Mouse (Mus musculus): ENCODE measurements at regions not wholly inside any gene's neighbourhood (a gene's known extent, or its start where the extent isn't known, plus 50 kb on each side); places are given as distances from the start of the nearest gene placed in this dataset.

DNA sequence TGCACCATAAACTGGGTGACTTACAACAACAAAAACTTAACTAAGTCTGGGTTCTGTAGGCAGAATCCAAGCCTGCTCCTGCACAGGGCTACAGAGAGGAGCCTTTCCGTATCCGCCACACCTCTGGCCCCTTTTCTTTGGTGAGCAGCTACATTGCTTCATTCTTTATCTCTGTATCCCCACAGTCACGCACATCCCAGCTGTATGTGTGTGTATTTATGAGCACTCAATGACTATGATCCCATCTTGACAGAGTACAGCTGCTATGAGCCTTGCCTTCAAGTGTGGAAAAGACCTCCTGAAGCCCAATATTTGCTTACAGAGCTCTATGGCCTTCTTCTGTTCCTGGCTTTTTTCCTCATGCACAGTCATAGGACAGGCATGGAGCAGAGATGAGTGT, 212.1 kb upstream of the Tcerg1l start:
- no peak overlapping the region for H3K9ac ChIP-seq (ENCODE audit: low read length)
- no peaks in the 10 kb centered on the region for H3K36me3 ChIP-seq (ENCODE audit: control insufficient read depth, insufficient read depth, low read length)
- no peak overlapping the region for H3K4me2 ChIP-seq (ENCODE audit: low read depth, low read length)
- H3K9me3 ChIP-seq (ENCODE audit: control insufficient read depth, low read length): no peaks in the 10 kb centered on the region
- H3K27ac ChIP-seq (ENCODE audit: low read length): no peak overlapping the region
- no peak overlapping the region for H3K4me3 ChIP-seq (ENCODE audit: low read length)
- H3K4me1 ChIP-seq (replicated peaks; ENCODE audit: control insufficient read depth, insufficient read depth, low read length): no peaks in the 10 kb centered on the region
- H3K27me3 ChIP-seq (ENCODE audit: control insufficient read depth, insufficient read depth, low read depth, low read length): no peaks in the 10 kb centered on the region
- ATAC-seq (ENCODE audit: low read depth): no peak
- 54% methylated on average over 3 of the region's 3 CpGs for WGBS

DNA sequence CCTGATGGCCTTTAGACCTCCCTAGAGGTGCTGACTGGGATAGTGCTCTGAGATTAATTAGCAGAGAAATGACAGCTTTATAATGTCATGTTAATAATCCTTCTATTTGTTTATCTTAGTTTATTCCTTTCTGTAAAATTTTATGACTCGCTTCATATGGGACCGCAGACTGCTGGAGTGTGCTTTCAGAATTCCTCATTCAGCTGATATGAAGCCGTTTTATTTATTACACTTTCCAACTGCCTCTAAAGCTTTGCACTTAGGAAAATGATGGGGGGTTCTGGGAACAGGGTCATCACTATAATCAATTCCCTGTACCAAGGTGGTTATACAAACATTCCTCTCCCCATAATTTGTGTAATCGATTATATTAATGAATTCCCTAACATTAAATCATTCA, 211.6 kb upstream of the Tcerg1l start:
- H3K9ac ChIP-seq (ENCODE audit: low read length): no peak overlapping the region
- no peak overlapping the region for H3K4me3 ChIP-seq (ENCODE audit: low read length)
- 59% methylated on average over 4 of the region's 4 CpGs for WGBS
- no peaks in the 10 kb centered on the region for H3K27me3 ChIP-seq (ENCODE audit: control insufficient read depth, insufficient read depth, low read depth, low read length)
- no peak overlapping the region for H3K27ac ChIP-seq (ENCODE audit: low read length)
- H3K9me3 ChIP-seq (ENCODE audit: control insufficient read depth, low read length): no peaks in the 10 kb centered on the region
- H3K4me2 ChIP-seq (ENCODE audit: low read depth, low read length): no peak overlapping the region
- ATAC-seq (ENCODE audit: low read depth): no peak
- no peaks in the 10 kb centered on the region for H3K4me1 ChIP-seq (replicated peaks; ENCODE audit: control insufficient read depth, insufficient read depth, low read length)
- H3K36me3 ChIP-seq (ENCODE audit: control insufficient read depth, insufficient read depth, low read length): no peaks in the 10 kb centered on the region

DNA sequence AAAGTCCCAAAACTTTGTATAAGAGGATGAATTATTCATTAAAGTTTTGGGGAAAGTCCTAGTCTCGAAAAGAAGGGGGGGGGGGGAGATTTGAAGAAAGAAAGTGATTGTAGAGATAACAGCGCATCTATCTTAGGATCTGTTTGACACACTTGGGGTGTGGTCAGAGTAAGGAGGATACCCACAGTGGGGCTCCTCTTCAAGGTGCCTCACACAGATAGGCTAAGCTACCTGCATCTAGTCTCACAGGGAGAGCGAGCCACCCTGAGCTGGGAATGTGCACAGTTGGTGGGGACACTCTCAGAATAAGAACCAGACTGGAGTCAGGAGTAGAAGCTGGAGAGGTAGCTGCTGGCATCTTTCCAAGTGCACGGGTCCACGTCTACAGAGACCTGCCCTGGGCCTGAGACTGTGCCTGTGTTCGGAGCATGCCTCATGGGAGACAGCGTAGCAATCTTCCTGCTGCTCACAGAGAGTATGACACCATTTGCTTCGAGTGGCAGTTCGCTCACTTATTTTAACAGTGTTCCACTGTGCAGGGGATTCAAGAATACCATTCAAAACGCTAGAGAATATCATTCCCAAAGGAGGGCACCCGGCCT, 208.9 kb upstream of the Tcerg1l start:
- 65% methylated on average over 11 of the region's 11 CpGs for WGBS
- Histone ChIP-seq H3K9ac (ENCODE audit: low read length) (no peak overlapping the region), H3K4me1 (replicated peaks; ENCODE audit: control insufficient read depth, insufficient read depth, low read length) (no peaks in the 10 kb centered on the region), H3K27me3 (ENCODE audit: control insufficient read depth, insufficient read depth, low read depth, low read length) (no peaks in the 10 kb centered on the region), H3K4me2 (ENCODE audit: low read depth, low read length) (no peak overlapping the region), H3K9me3 (ENCODE audit: control insufficient read depth, low read length) (no peaks in the 10 kb centered on the region), H3K36me3 (ENCODE audit: control insufficient read depth, insufficient read depth, low read length) (no peaks in the 10 kb centered on the region), H3K4me3 (ENCODE audit: low read length) (no peak overlapping the region), H3K27ac (ENCODE audit: low read length) (no peak overlapping the region)
- no peak for ATAC-seq (ENCODE audit: low read depth)

DNA sequence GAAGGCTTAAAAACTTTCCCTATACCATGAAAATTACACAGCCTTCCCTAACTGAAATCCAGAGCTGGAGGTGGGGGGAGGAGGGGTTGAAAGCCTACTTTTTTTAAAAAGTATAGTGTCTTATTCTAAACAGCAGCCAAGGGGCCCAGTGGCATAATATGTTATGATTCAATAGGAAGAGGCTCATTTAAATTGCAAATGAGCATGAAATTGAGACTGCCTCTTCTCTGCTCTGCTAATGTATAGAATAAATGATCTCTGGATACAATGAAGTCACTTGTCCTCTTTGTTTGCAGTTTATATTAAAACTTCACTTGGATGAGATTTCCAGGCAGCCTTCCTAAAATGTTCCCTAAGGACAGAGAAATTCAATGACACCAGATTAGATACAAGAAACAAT, 208.4 kb upstream of the Tcerg1l start:
- Histone ChIP-seq H3K9ac (ENCODE audit: low read length) (no peak overlapping the region), H3K36me3 (ENCODE audit: control insufficient read depth, insufficient read depth, low read length) (no peaks in the 10 kb centered on the region), H3K9me3 (ENCODE audit: control insufficient read depth, low read length) (no peaks in the 10 kb centered on the region), H3K4me2 (ENCODE audit: low read depth, low read length) (no peak overlapping the region), H3K27ac (ENCODE audit: low read length) (no peak overlapping the region), H3K27me3 (ENCODE audit: control insufficient read depth, insufficient read depth, low read depth, low read length) (no peaks in the 10 kb centered on the region), H3K4me3 (ENCODE audit: low read length) (no peak overlapping the region), H3K4me1 (replicated peaks; ENCODE audit: control insufficient read depth, insufficient read depth, low read length) (no peaks in the 10 kb centered on the region)
- ATAC-seq (ENCODE audit: low read depth): no peak

DNA sequence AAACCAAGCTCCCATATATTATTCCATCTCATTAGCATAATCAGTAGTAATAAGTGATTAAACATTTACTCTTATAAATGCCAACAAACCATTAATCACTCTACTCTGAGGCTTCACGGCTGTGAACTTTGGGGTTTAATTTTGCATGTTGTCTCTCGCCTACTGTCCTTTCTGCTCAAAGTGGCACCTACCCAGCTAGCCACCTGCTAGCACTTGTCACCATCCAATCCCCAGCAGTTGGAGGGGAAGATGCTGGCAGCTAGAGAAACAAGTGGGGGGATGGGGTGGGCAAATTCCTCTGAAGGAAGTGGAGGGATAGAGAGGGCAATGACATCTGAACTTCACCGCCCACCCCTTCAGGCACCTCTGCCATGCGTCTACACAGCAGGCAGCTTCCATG, 204.2 kb upstream of the Tcerg1l start:
- H3K9me3 ChIP-seq (ENCODE audit: control insufficient read depth, low read length): no peaks in the 10 kb centered on the region
- H3K4me1 ChIP-seq (replicated peaks; ENCODE audit: control insufficient read depth, insufficient read depth, low read length): no peaks in the 10 kb centered on the region
- no peak overlapping the region for H3K27ac ChIP-seq (ENCODE audit: low read length)
- no peak for ATAC-seq (ENCODE audit: low read depth)
- no peaks in the 10 kb centered on the region for H3K27me3 ChIP-seq (ENCODE audit: control insufficient read depth, insufficient read depth, low read depth, low read length)
- WGBS: 45% methylated on average over 4 of the region's 4 CpGs
- no peak overlapping the region for H3K9ac ChIP-seq (ENCODE audit: low read length)
- no peak overlapping the region for H3K4me3 ChIP-seq (ENCODE audit: low read length)
- no peak overlapping the region for H3K4me2 ChIP-seq (ENCODE audit: low read depth, low read length)
- H3K36me3 ChIP-seq (ENCODE audit: control insufficient read depth, insufficient read depth, low read length): no peaks in the 10 kb centered on the region

DNA sequence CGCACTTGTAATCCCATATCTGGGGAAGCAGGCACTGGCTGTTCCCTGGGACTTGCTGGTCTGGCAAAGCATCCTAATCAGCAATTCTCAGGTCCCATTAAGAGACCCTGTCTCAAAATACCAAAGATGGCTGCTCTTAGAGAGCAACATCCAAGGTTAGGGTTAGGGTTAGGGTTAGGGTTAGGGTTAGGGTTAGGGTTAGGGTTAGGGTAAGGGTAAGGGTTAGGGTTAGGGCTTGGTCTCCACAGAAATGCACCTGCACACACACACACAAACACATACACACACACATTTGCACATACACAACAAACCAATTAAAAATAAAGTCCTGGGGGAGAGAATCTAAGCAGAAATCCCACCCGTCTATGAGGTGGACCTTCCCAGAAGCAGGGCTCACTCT, 195.8 kb upstream of the Tcerg1l start:
- H3K4me1 ChIP-seq (replicated peaks; ENCODE audit: control insufficient read depth, insufficient read depth, low read length): no peaks in the 10 kb centered on the region
- H3K4me2 ChIP-seq (ENCODE audit: low read depth, low read length): no peak overlapping the region
- H3K36me3 ChIP-seq (ENCODE audit: control insufficient read depth, insufficient read depth, low read length): no peaks in the 10 kb centered on the region
- no peak overlapping the region for H3K27ac ChIP-seq (ENCODE audit: low read length)
- H3K9me3 ChIP-seq (ENCODE audit: control insufficient read depth, low read length): no peaks in the 10 kb centered on the region
- 82% methylated on average over 2 of the region's 2 CpGs for WGBS
- H3K9ac ChIP-seq (ENCODE audit: low read length): no peak overlapping the region
- ATAC-seq (ENCODE audit: low read depth): no peak
- no peak overlapping the region for H3K4me3 ChIP-seq (ENCODE audit: low read length)
- H3K27me3 ChIP-seq (ENCODE audit: control insufficient read depth, insufficient read depth, low read depth, low read length): no peaks in the 10 kb centered on the region

DNA sequence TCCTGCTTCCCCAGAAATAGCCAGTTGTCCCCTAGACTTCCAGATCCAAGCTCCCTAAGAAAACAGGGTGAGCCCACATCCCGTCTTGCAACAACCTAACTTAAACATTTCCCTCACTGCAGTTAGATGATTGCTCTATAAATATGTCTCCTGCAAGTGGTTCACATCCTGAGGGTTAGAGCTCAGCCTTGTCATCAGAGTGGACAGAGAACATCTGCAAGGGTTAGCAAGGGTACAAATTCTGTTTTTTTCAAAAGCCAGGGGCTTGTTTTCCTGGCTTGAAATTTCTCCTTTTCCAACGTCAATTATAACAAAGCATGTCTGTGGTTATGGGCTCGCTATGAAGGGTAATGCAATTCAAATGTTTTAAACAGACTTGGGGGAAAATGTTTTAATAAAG, 169.8 kb upstream of the Tcerg1l start:
- Histone ChIP-seq H3K4me1 (replicated peaks; ENCODE audit: control insufficient read depth, insufficient read depth, low read length) (no peaks in the 10 kb centered on the region), H3K27me3 (ENCODE audit: control insufficient read depth, insufficient read depth, low read depth, low read length) (no peaks in the 10 kb centered on the region), H3K9ac (ENCODE audit: low read length) (no peak overlapping the region), H3K4me3 (ENCODE audit: low read length) (no peak overlapping the region), H3K27ac (ENCODE audit: low read length) (no peak overlapping the region), H3K9me3 (ENCODE audit: control insufficient read depth, low read length) (no peaks in the 10 kb centered on the region), H3K36me3 (ENCODE audit: control insufficient read depth, insufficient read depth, low read length) (no peaks in the 10 kb centered on the region), H3K4me2 (ENCODE audit: low read depth, low read length) (no peak overlapping the region)
- 64% methylated on average over 3 of the region's 3 CpGs for whole genome bisulfite sequencing
- no peak for ATAC-seq (ENCODE audit: low read depth)

DNA sequence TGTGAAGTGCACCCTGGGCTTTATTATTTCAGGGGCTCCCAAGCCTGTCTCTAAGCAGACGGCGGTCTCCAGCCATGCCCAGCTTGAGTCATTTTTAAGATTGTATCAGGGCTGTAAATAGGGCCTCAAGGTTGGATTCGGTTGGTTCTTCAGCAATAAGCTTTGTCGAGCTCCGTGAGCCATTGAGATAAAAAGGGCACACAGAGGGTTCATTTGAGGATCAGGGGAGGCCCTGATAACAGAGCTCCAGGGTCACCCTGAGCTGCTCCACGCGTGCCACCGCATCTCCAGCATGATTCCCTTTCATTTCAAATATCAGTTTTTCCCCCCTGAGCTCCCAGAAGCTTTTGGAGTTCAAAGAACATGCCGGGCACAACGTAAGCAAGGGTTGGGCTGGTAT, 154.1 kb upstream of the Tcerg1l start:
- WGBS: 67% methylated on average over 10 of the region's 10 CpGs
- no peak overlapping the region for H3K27ac ChIP-seq (ENCODE audit: low read length)
- H3K4me1 ChIP-seq (replicated peaks; ENCODE audit: control insufficient read depth, insufficient read depth, low read length): no peaks in the 10 kb centered on the region
- H3K27me3 ChIP-seq (ENCODE audit: control insufficient read depth, insufficient read depth, low read depth, low read length): no peaks in the 10 kb centered on the region
- no peaks in the 10 kb centered on the region for H3K9me3 ChIP-seq (ENCODE audit: control insufficient read depth, low read length)
- no peaks in the 10 kb centered on the region for H3K36me3 ChIP-seq (ENCODE audit: control insufficient read depth, insufficient read depth, low read length)
- no peak overlapping the region for H3K4me2 ChIP-seq (ENCODE audit: low read depth, low read length)
- no peak for ATAC-seq (ENCODE audit: low read depth)
- no peak overlapping the region for H3K4me3 ChIP-seq (ENCODE audit: low read length)
- no peak overlapping the region for H3K9ac ChIP-seq (ENCODE audit: low read length)

DNA sequence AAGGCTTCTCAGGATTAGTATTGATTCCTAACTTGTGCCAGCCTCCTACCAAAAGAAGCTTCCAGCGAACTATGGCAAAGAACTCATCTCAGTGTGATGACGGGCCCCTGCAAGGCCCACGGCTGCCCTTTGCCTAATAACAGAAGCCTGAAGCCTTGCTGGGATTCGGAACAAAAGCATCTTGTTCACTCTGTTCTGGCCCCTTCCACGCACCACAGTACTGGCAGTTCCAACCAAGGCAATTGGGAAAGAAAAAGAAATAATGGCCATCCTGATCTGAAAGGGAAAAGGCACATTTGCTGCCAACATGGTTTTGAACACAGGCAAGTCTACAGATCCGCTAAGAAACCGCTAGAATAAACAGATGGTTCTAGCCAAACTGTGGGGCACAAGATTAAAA, 150.4 kb upstream of the Tcerg1l start:
- no peak overlapping the region for H3K4me2 ChIP-seq (ENCODE audit: low read depth, low read length)
- no peak for ATAC-seq (ENCODE audit: low read depth)
- H3K9ac ChIP-seq (ENCODE audit: low read length): no peak overlapping the region
- H3K36me3 ChIP-seq (ENCODE audit: control insufficient read depth, insufficient read depth, low read length): no peaks in the 10 kb centered on the region
- no peaks in the 10 kb centered on the region for H3K4me1 ChIP-seq (replicated peaks; ENCODE audit: control insufficient read depth, insufficient read depth, low read length)
- 81% methylated on average over 7 of the region's 7 CpGs for WGBS
- no peak overlapping the region for H3K4me3 ChIP-seq (ENCODE audit: low read length)
- no peaks in the 10 kb centered on the region for H3K27me3 ChIP-seq (ENCODE audit: control insufficient read depth, insufficient read depth, low read depth, low read length)
- H3K27ac ChIP-seq (ENCODE audit: low read length): no peak overlapping the region
- no peaks in the 10 kb centered on the region for H3K9me3 ChIP-seq (ENCODE audit: control insufficient read depth, low read length)

Measured in lung, embryonic 16.5 days (tissue).